Mouse (Mus musculus) kidney, postnatal 4 days (tissue): ENCODE measurements around the gene Rac2.

Experiments
- DNase-seq, 2 experiments: peaks; one replicate each; pipeline ENCODE4 v3.0.0; 2021; ENCODE audit warnings: mixed read lengths in 2 of 2

Gene Rac2

DNA sequence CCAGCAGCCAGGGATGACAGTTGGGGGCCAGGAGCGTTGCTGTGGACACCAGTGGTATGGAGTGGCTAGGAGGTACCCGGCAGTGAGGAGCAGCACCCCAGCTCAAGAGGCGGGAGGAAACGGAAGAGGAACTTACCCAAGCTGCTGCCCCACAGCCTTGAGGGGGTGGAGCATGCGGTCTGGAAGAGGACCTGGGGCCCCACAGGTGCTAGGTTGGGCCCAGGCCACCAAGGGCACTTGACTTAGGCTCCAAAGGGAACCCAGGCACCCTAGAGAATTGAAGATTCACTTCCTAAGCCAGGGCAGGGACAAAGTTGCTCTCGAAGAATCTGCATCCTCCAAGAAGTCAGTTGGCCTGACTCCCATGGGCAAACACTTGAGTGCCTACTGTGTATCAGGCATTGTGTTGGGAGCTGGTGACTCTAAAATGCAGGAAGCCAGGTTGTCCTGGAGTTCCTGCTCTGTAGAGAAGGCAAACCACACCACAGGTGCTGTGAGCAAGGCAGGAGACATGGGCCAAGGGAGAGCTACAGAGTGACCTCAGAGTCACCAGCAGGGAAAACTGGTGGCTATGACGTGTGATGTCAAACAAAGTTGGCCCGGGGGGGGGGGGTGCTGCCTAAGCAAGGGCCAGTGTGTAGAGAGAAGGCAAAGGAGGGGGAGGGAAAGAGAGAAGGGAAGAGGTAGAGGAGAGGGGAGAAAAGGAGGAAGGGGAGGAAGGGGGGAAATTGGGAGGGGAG lies at the start of gene Rac2:
Rac2 (minus strand) TSS at position 126 of the 740 bp plus-strand sequence.
- DNase-seq: no peak

DNA sequence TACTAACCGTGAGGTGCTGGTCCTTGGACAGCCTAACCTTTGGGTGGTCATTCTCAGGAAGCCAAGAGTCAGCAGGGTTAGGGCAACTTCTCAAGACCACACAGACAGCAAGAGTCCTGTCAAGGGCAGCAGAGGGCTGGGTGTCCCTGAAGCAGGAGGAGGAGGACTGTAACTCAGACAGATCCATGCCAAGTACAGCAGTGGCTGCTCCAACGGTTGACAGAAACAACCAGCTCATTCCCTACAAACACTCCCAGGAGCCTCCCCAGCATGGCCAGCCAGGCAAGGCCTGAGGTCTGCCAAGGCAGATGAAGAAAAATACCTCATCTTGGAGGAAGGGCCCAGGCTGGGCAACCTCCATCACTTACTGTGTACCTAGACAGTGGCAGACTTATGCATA lies 44.4 kb upstream of the Rac2 start:
- no peak for DNase-seq

DNA sequence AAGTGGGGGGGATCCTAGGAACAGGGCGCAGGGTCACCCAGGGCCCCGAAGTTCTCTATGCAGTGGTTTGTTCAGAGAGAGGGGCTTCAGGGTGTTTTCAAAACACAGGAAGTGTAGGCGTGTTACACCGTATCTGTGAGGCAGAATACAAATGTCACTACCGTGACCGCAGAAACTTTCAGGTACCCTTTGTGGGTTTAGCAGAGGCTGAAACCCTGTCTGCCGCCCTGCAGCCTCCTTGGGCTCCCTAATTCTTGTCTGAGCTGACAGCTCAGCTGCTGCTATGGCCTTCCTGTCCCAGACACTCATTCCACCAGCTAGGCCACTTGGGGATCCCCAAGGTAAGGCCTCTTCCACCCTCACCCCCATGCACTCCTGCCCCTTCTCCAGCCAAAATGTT lies 42.0 kb upstream of the Rac2 start:
- no peak for DNase-seq

DNA sequence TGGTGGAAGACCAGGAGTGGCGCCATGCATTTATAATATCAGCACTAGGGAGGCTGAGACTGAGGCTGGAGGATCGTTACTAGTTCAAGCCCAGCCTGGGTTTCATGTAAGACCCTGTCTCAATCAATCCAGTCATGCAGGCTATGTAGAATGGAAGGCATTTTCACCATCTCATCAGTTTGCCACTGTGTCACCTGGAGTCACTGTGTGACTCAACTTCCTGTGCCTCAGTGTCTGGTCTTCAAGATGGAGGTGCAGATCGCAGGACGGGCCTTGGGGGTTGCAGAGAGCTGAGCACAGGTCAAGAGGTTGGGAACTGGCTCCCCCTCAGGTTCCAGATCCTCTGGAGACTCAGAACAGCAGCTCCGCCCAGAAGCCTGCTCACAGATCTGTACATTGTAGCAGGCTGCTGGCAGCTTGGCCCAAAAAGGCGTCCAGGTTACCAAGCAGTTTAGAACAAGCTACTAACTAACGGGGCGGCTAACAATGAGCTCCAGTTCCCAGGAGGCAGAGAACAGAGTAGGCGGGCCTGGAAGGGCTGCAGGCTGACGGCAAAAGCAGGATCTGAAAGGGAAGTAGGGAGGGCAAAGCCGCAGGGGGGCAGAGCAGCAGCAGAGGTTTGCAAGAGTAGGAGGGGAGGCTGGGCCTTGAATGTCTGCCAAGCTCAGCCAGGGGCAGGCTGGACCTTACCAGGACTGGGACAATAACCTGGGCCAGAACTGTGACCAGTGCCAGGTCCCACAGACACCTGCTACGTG lies 38.3 kb upstream of the Rac2 start:
- peak; percentile 11 to 45 for DNase-seq

DNA sequence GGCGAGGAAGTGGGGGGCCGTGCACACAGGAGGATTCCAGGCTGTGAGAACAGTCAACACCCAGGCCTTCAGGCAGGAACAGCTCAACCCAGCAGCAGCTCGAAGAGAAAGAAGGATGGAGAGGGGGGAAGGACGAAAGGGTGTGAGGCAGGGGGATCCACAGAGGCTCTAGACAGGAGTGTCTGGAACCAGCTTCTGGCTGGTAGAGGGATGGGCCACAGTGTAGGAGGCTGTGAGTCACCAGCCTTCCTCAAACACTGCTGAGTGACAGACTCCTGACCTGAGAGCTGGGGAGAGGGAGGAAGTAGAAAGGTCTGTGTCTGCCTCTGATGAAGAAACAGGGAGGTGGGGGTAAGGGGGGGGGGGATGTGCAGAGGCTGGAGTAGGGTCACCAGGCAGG lies 34.9 kb upstream of the Rac2 start:
- DNase-seq: no peak

DNA sequence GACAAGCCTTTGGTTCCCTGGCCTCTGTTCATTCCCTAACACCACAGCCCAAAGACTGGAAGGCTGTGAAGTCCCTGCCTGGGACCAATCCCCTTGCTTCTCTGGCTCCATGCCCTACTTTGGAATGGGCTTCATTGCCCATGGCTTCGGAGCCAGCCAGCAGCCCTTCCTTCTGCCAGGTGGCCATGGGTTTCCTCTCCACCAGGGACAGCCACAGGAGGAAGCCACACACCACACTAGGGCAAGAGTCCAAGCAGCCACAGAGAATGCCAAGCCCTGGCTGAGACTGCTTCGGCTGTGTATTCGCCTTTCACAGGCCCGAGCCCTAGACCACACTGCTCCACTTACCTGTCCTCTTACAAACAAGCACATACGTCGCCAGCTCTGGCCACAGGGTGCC lies 33.5 kb upstream of the Rac2 start:
- no peak for DNase-seq

DNA sequence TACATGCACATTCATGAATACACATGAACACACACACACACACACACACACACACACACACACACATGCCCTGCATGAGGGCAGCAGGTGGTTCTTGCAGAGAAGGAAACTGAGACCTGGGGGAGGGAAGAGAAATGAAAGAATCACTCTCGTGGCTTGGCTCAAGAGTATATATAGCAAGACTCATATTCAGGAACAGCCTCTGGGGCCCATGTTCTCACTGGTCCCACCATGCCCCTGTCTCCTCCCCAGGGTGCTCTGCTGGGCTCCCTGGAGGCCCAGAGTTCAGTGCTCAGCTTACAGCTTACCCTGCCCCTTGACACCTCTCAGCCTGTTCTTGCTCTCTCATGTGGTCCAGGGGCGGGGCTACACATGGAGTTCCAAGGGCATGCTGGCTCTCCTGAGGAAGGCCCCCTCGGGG lies 32.8 kb upstream of the Rac2 start:
- no peak for DNase-seq

DNA sequence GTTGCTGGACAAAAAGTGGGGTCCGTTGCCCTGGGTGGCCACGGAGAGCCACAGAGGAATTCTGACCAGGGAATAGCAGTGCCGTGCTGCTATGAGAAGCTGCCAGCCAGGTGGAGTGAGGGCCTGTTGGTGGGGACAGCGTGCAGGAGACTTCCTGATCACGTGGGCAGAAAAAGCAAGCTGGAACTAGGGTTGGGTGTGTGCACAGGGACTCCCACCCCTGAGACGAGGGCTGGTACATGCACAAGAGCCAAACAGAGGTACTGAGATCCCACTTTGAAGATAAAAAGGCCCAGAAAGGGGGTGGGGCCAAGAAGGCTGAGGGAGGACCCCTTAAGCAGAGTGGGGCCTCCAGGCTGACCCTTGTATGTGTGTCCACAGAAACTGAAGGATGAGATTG lies 31.7 kb upstream of the Rac2 start:
- no peak for DNase-seq

DNA sequence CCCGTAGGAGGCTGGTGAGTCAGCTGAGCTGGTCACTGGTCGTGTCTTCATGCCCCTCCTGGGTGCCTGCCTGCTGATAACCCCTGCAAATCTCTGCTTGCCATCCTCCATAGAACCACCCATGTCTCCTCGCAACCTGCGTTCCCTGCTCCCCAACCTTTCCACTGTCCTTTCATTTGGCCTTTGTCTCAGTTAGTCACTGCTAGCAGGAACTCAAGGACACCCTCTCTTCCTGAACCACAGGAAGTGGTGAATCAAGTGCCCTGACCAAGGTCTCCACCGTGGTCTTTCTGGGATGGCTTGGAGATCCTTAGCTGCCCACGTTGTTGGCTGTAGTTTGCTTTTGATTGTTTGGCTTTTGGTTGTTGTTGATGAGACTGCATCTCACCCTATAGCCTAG lies 28.6 kb upstream of the Rac2 start:
- DNase-seq: no peak

DNA sequence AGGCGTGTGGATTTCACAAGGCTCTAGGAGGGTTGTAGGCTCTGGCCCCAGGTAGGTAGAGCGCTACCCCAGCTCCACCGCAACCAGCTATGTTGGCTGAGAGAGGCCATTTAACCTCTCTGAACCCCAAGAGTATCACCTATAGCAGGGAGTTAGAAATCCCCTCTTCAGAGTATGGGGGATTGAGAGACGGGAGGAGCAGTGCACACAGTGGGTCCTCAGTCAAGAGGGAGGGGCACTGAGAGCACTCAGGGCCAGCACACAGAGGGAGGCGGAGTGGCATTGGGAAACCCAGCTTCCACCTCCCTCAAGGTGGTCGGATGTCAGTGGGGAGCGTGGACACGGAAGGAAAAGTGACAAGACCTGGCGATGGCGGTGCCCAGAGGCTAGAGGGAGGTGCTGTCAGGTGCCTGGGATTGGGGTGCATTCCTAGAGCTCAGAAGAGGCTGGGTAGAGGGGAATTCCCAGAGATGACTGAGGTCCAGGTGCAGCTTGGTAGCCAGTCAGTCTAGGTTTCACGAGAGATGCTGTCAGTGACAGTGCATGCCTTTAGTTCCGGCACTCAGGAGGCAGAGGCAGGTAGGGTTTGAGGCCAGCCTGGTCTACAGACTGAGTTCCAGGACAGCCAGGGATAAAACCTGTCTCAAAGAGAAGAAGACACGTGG lies 27.1 kb upstream of the Rac2 start:
- DNase-seq: no peak

DNA sequence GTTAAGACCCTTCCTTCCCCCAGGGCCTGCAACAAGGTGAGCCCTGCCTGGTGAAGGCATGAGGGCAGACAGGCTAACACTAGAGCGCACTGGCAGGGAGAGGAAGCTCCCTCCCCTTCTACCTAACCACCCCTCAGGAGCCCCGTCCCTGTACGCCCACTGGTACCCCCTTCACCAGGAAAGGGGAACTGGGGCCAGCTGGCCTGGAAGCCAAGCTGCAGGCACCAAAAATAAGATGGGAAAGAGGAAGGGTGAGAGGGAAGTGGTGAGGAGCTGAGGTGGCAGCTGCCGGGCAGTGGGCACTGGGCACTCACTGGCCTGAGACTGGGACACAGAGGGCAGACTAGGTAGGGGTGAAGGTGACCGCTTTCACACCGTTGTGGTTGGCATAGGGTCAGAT lies 26.5 kb upstream of the Rac2 start:
- DNase-seq: no peak

DNA sequence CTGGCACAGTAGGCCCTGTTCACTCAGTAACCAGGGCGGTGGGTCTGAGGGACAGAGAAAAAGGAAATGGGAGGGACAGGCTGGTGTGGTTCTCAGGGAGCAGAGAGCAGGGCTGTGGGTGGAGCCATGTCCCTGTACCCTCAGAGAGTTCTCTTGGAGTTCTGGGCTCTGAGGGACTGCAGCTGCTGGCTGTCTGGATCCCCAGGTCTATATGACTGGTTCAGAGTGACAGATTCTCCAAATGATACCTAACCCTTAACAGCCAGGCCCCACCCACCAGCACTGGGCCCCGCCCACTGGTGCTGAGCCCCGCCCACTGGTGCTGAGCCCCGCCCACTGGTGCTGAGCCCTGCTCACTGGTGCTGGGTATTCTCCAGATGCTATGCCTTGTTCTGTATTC lies 25.1 kb upstream of the Rac2 start:
- DNase-seq: peak; percentile 46 to 54

DNA sequence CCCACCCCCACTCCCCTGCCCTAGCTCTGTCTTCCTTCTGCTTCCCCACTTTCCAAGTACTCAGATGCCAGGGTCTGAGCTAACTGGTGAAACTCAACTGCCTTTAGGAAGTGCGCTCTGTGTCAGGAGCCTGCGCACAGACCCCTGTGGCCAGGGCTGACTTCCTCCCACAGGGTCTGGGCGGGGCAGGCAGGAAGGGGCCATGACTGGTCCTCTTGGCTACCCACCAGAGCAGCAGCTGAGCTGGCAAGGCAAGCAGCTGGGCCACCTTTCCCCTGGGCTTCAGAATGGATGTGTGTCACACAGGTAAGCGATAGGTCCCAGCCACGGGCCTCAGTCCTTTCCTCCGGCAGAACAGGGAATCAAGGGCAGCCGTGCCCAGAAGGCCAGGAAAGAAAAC lies 24.3 kb upstream of the Rac2 start, which contains the start of gene Cyth4:
Cyth4 (plus strand) TSS at position 134 of the 400 bp plus-strand sequence.
- peak; percentile 47 to 67 for DNase-seq

DNA sequence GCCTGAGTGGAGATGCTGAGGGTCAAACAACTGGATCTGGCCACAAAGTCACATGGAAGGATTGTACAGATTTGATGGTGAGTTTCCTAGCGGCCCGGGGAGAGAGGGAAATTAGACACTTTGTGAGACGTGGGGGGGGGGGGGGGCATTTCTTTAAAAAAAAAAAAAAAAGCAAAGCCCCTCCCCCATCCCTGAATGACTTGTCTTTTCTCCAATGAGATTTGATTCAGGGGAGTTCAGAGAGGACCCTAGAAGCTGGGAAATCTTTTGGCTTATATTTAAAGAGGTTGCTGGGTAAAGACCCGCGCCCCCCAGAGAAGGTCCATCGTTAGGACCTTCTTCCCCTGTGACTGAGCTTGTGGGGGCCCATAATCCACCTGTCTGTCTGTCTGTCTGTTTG lies 23.9 kb upstream of the Rac2 start:
- DNase-seq: no peak

DNA sequence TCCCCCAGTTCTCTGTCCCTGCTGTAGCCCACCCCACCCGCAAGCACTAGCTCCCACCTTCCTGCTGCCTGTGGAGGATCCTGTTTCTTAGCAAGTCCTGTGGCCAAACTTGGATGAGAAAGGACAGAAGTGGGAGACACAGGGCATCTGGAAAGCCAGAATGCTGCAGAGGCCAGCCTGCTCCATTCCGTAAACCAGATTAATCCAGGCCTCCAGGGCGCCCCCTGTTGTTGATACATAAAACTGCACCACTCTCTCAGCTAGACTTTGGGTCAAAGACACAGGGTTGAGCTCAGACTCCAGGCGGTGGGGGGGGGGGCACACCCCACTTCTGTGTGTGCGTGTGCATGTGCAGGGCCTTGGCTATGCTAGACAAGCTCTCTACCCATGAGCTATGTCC lies 22.9 kb upstream of the Rac2 start:
- DNase-seq: no peak

DNA sequence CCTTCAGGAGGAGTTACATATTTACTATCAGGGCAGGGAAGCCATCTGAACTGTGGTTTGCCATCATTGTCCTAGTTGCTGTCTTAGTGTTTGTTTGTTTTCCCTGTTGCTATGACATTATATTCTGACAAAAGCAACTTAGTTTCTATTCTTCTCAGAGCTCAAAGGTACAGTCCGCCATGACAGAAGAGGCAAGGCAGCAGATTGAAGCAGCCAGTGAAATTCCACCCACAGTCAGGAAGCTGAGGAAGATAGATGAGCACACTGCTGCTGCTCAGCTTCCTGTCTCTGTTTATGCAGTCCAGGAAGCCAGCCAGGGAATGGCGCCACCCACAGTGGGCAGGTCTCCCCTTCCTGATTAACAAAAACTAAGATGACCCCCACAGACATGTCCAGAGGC lies 22.2 kb upstream of the Rac2 start:
- DNase-seq: peak in 1 of 2 experiments; percentile 41

DNA sequence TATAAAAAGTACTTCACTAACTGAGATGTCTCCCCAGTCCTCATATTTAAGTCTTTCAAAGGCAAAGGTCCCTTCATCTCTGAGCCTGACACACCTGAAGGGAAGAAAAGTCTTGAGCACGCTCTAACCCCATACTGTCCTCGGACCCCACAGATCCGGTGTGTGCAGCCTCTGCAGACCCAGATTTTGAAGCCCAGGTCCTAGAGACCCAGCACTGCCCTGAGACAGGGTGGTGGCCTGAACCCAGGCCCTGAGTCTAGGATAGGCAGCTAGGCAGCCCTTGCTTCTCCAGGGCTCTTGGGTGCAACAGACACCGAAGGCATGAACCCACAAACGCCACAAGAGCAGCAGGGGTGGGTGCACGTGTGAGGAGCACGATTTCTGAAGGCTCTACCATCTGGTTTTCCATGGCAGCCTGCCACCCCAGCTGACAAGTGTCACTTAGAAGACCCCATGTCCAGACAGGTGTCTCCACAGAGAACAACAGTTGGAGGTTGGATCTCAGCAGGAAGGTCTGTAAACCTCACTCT lies 21.4 kb upstream of the Rac2 start:
- DNase-seq: no peak

DNA sequence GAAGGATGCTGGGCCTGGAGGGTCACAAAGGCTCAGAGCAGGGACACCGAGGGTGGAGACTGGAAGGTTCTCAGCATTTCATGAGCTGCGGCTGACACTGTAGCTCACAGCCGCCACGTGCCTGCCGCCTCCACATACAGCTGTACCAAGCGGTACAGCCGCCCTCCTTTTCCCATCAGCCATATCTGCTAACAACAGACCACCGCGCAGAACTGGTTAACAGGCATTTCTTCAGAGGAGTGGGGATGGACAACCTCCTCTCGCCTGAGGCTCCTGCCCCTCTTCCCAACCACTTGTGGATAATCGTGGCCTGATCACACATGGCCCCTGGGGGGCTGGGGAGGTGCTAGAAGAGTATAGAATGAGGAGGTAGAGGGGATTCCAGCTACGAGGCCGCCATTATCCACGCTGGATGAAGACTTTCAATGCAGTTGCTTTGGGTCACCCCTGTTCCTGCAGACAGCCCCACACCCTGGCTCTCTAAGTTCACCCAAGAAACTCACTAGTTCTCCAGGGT lies 19.9 kb upstream of the Rac2 start:
- DNase-seq: no peak

DNA sequence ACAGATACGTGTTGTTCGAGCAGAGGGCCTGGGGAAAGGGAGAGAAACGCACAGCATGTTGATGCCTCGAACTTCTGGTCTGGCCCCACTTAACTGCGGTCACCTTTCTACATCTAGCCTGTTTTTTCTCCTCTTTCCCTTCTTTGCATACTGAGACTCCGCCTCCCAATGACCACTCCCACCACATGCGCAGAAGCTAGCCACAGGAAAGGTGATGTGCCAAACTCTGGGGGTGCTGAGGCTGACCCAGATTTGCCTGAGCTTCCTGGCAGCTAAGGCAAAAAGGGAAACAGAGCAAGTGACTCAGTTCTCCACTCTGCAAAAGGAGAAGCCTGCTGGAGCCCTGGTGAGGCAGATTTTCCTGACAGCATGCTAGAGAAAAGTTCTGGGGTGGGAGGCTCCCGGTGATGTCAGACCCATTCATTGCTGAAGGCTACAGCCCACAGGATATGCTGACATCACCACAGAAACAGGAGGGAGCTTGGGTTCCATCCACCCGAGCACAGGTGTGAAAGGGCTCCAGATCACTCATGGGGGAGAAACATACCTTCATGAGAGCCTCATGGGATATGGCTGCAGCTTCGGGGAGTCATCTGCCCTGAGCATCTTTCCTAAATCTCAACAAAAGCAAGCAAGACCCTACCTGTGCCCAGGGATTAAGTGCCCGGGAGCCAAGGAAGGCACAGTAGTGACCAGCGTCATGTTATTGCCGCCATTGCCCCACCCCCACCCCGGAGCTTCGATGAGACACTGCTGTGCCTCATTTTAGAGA lies 19.3 kb upstream of the Rac2 start:
- no peak for DNase-seq

DNA sequence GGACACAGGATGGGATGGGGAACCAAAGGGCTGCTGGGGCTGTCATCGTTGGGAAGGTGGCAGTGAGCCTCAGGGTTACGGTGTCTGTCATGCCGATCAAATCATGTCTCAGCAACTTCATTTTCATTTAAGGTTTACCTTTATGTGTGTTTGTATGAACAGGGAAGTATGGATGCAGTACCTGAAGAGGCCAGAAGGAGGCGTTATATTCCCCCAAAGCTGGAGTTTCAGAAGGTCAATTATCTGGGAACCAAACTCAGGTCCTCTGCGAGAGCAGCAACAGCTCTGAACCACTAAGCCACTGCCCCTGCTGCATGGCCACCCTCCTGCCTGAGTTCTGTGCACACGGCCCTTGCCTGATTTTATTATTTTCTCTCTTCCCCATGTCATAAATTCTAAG lies 18.2 kb upstream of the Rac2 start:
- DNase-seq: no peak

DNA sequence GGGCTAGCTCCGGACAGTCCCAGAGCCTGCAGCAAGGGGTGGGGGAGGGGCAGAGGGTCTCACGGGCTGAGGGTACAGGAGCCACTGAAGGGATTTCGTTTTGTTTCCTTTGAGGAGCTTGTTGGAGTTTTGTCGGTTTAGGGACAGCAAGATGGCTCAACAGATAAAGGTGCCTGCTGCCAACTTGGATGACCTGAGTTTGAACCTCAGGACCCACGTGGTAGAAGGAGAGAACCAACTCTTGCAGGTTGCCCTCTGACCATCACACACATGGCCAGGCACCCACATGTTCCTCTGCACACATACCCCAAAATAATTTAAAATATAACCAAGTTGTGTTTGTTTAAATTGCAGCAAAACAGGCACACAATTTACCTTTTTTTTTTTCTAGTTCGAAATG lies 17.4 kb upstream of the Rac2 start:
- DNase-seq: no peak

DNA sequence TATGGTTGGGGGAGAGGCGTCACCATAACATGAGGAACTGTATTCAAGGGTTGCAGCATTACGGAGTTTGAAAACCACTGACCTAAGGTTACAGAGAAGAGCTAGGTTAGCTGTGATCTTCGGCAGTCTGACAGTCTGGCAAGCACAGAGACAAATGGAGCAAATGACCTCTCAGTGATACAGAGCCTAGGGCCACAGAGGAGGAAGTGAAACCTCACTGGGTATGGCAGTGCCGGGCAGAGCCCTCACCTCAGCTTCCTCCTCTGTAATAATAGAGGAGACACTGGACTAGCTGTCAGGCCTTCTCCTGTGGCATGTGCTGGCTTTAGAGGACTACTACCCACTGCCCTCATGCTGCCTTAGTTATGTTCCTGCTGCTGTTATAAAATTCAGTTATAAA lies 16.3 kb upstream of the Rac2 start:
- no peak for DNase-seq

DNA sequence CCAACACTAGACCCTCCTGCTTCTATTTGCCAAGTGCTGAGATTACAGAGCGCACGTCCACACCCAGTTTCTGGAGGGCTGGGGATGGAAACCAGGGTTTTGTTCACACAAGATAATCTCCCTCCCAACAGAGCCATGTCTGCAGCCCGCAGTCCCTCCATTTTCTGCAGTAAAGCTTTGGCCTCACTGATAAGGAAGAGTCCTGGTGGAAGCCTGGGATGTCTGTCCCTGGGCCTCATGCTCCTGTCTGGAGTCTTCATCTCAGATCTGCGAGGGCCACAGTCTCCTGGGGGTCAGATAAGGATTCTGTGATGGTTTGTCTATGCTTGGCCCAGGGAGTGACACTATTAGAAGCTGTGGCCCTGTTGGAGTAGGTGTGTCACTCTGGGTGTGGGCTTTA lies 15.5 kb upstream of the Rac2 start:
- DNase-seq: no peak
